Mouse (Mus musculus): ENCODE data around the gene Slc26a10.
"Not testable (repeated sequence)": the region's sequence is repeated elsewhere in the genome, so short reads cannot be mapped to it uniquely, and the experiment has no call there.

Gene Slc26a10

GRCm38 (mm10) chr10:127198492-127198891 lies 18.0 kb upstream of the Slc26a10 start:
- DNase-seq (ENCODE audit: low read depth, low spot score): no peak

GRCm38 (mm10) chr10:127197505-127198110 lies 17.2 kb upstream of the Slc26a10 start:
- DNase-seq (ENCODE audit: low read depth, low spot score): no peak

GRCm38 (mm10) chr10:127197104-127197503 lies 16.7 kb upstream of the Slc26a10 start:
- DNase-seq (ENCODE audit: low read depth, low spot score): no peak

- no peak for DNase-seq (ENCODE audit: low read depth, low spot score)
Observed at GRCm38 (mm10) chr10:127196392-127196791, 15.9 kb upstream of the Slc26a10 start.

GRCm38 (mm10) chr10:127195328-127196129 lies 15.1 kb upstream of the Slc26a10 start, which contains the start of gene Dtx3:
Gene Dtx3 (minus strand): TSS chr10:127195728.
- no peak for DNase-seq (ENCODE audit: low read depth, low spot score)

GRCm38 (mm10) chr10:127194428-127195327 lies 14.2 kb upstream of the Slc26a10 start:
- no peak for DNase-seq (ENCODE audit: low read depth, low spot score)

GRCm38 (mm10) chr10:127193011-127193410 lies 12.6 kb upstream of the Slc26a10 start:
- DNase-seq (ENCODE audit: low read depth, low spot score): no peak

GRCm38 (mm10) chr10:127192057-127192328 lies 11.5 kb upstream of the Slc26a10 start:
- not testable (repeated sequence) for DNase-seq (ENCODE audit: low read depth, low spot score)

GRCm38 (mm10) chr10:127191191-127192056 lies 11.0 kb upstream of the Slc26a10 start:
- no peak for DNase-seq (ENCODE audit: low read depth, low spot score)

- no peak for DNase-seq (ENCODE audit: low read depth, low spot score)
Observed at GRCm38 (mm10) chr10:127190398-127191190, 10.1 kb upstream of the Slc26a10 start.

GRCm38 (mm10) chr10:127189651-127190381 lies 9.4 kb upstream of the Slc26a10 start, which contains the start of gene Arhgef25:
Gene Arhgef25 (minus strand): TSS chr10:127190083.
- no peak for DNase-seq (ENCODE audit: low read depth, low spot score)

- DNase-seq (ENCODE audit: low read depth, low spot score): no peak
Observed at GRCm38 (mm10) chr10:127189116-127189650, 8.7 kb upstream of the Slc26a10 start.

GRCm38 (mm10) chr10:127188465-127189115 lies 8.1 kb upstream of the Slc26a10 start:
- peak; percentile 85 for DNase-seq (ENCODE audit: low read depth, low spot score)

- DNase-seq (ENCODE audit: low read depth, low spot score): no peak
Observed at GRCm38 (mm10) chr10:127188079-127188453, 7.6 kb upstream of the Slc26a10 start.

GRCm38 (mm10) chr10:127187371-127188078 lies 7.1 kb upstream of the Slc26a10 start:
- DNase-seq (ENCODE audit: low read depth, low spot score): no peak

- no peak for DNase-seq (ENCODE audit: low read depth, low spot score)
Observed at GRCm38 (mm10) chr10:127186451-127186850, 6.0 kb upstream of the Slc26a10 start.

- no peak for DNase-seq (ENCODE audit: low read depth, low spot score)
Observed at GRCm38 (mm10) chr10:127185506-127185905, 5.1 kb upstream of the Slc26a10 start.

GRCm38 (mm10) chr10:127185101-127185500 lies 4.7 kb upstream of the Slc26a10 start:
- peak; percentile 84 for DNase-seq (ENCODE audit: low read depth, low spot score)

Data from ZHBTc4 (cell line).